In genomic region chr11:118285791-118286190, GRCm38 (mm10) we compare ENCODE assay signal across 29 mouse cellular contexts. TPM values are rescaled to one million over a fixed set of nuclear protein-coding genes. Genes with fewer than 3 reads are reported as not detected.
DNase-seq lines count a peak whose midpoint lies in the region; ATAC-seq and TF ChIP-seq lines count a peak whose summit lies in the region.
"Had no signal": no experiment of that assay in that cellular context is flagged by ENCODE, and none has a peak within 500 bp of the region (broad histone marks: within the 10 kb centered on the region; RNA-seq: fewer than 3 reads in every experiment).

No protein-coding gene starts in this region.

- TF ChIP-seq CTCF in lung, adult 2 months (IDR thresholded peaks at IDR 0.05; ENCODE audit: insufficient read depth, low read length), result no peak
- no peak for TF ChIP-seq CTCF in lung, postnatal 0 days (IDR thresholded peaks at IDR 0.05)

- WGBS in heart, embryonic 15.5 days, result 82% methylated on average over 13 of the region's 13 CpGs
- 84% methylated on average over 13 of the region's 13 CpGs for WGBS in heart, embryonic 10.5 days
- WGBS in lung, adult 2 months, result 82% methylated on average over 13 of the region's 13 CpGs
- 61% methylated on average over 13 of the region's 13 CpGs for WGBS in lung, postnatal 0 days

- no peaks in the 10 kb centered on the region for H3K27me3 ChIP-seq in heart, embryonic 15.5 days
- no peaks in the 10 kb centered on the region for H3K27me3 ChIP-seq in heart, embryonic 10.5 days (ENCODE audit: insufficient read depth, poor library complexity, severe bottlenecking)
- H3K27me3 ChIP-seq in lung, postnatal 0 days (replicated peaks; ENCODE audit: insufficient read depth, low read length), result no peaks in the 10 kb centered on the region
- H3K27me3 ChIP-seq: forebrain, embryonic 15.5 days; hindbrain, embryonic 12.5 days; liver, embryonic 15.5 days; midbrain, embryonic 15.5 days; neural tube, embryonic 15.5 days had no signal

- no peak overlapping the region for H3K4me2 ChIP-seq in heart, embryonic 15.5 days
- no peak overlapping the region for H3K4me2 ChIP-seq in lung, postnatal 0 days (replicated peaks; ENCODE audit: low read depth, low read length)
- H3K4me2 ChIP-seq: forebrain, embryonic 15.5 days; hindbrain, embryonic 12.5 days; liver, embryonic 15.5 days; midbrain, embryonic 15.5 days; neural tube, embryonic 15.5 days had no signal

- H3K4me1 ChIP-seq in heart, embryonic 15.5 days (replicated peaks), result peaks cover 21% of the 10 kb centered on the region
- H3K4me1 ChIP-seq in heart, embryonic 10.5 days, result peaks cover 16% of the 10 kb centered on the region
- H3K4me1 ChIP-seq in lung, adult 2 months (ENCODE audit: control insufficient read depth, insufficient read depth, low read length), result peaks cover 13% of the 10 kb centered on the region
- H3K4me1 ChIP-seq in lung, postnatal 0 days (ENCODE audit: insufficient read depth, low read depth, low read length), result peaks cover 13% of the 10 kb centered on the region; the same call in 1 of the 2 replicates

- no peak for DNase-seq in heart, embryonic 10.5 days (ENCODE audit: low spot score)
- peak; percentile 51 for DNase-seq in lung, adult 2 months
- DNase-seq in lung, postnatal 0 days (ENCODE audit: low spot score), result peak; percentile 84
- peak; percentile 74 to 91 for DNase-seq in lung, postnatal 4 days
- DNase-seq in gastrocnemius, adult 8-10 months (ENCODE audit: low spot score in 2 of 2), result no peak
- DNase-seq: adrenal gland, adult 2 months; adrenal gland, postnatal 36 days; cerebellum, adult 18-20 months; cerebellum, postnatal 14 days; gastrocnemius, adult 2 months; heart, postnatal 36 days; kidney, adult 8-10 months; kidney, postnatal 14 days; layer of hippocampus, adult 9-11 months; right cerebral cortex, adult 18-20 months; right cerebral cortex, postnatal 4 days; thymus, postnatal 14 days had no signal

- H3K27ac ChIP-seq in heart, embryonic 15.5 days, result 0 out of 2 replicates have a peak overlapping the region, but pooled peaks have one; percentile 20
- no peak overlapping the region for H3K27ac ChIP-seq in heart, embryonic 10.5 days
- peak overlapping the region; percentile 63 for H3K27ac ChIP-seq in lung, postnatal 0 days (ENCODE audit: low read length)
- H3K27ac ChIP-seq: forebrain, embryonic 15.5 days; gastrocnemius, adult 2 months; hindbrain, embryonic 12.5 days; liver, embryonic 15.5 days; midbrain, embryonic 10.5 days; midbrain, embryonic 15.5 days; neural tube, embryonic 15.5 days had no signal

- no peaks in the 10 kb centered on the region for H3K9me3 ChIP-seq in heart, embryonic 15.5 days (replicated peaks)
- no peaks in the 10 kb centered on the region for H3K9me3 ChIP-seq in heart, embryonic 10.5 days
- H3K9me3 ChIP-seq in lung, postnatal 0 days (ENCODE audit: low read length), result no peaks in the 10 kb centered on the region
- H3K9me3 ChIP-seq: forebrain, embryonic 15.5 days; hindbrain, embryonic 12.5 days; liver, embryonic 15.5 days; midbrain, embryonic 10.5 days; midbrain, embryonic 15.5 days; neural tube, embryonic 15.5 days had no signal

- no peak overlapping the region for H3K4me3 ChIP-seq in heart, embryonic 15.5 days
- H3K4me3 ChIP-seq in heart, embryonic 10.5 days, result no peak overlapping the region
- H3K4me3 ChIP-seq in lung, adult 2 months (replicated peaks; ENCODE audit: extremely low read depth, low read depth, low read length), result no peak overlapping the region
- no peak overlapping the region for H3K4me3 ChIP-seq in lung, postnatal 0 days (ENCODE audit: low read depth, low read length)
- H3K4me3 ChIP-seq: forebrain, embryonic 15.5 days; gastrocnemius, adult 2 months; hindbrain, embryonic 12.5 days; liver, embryonic 15.5 days; midbrain, embryonic 10.5 days; midbrain, embryonic 15.5 days; neural tube, embryonic 15.5 days had no signal

- no peak for ATAC-seq in heart, embryonic 15.5 days (replicated peaks; ENCODE audit: insufficient number of reproducible peaks, insufficient read depth, low FRiP score, low read depth)
- ATAC-seq in lung, postnatal 0 days, result peak; percentile 23
- no peak for ATAC-seq in frontal cortex, adult (ENCODE audit: low TSS enrichment)
- ATAC-seq: activated CD4-positive, CD25-positive, alpha-beta regulatory T cell, adult 4 months; forebrain, embryonic 15.5 days; intestine, embryonic 16.5 days; midbrain, embryonic 15.5 days had no signal

- TF ChIP-seq POLR2A in lung, adult 2 months (IDR thresholded peaks at IDR 0.05; ENCODE audit: borderline replicate concordance, extremely low read depth, low read depth, low read length), result no peak

- H3K36me3 ChIP-seq in heart, embryonic 15.5 days, result peaks cover 55% of the 10 kb centered on the region
- peaks cover 71% of the 10 kb centered on the region for H3K36me3 ChIP-seq in heart, embryonic 10.5 days
- H3K36me3 ChIP-seq in lung, postnatal 0 days (ENCODE audit: insufficient read depth, low read length), result peaks cover 24% of the 10 kb centered on the region; the same call in 1 of the 2 replicates

- no peak for TF ChIP-seq EP300 in lung, postnatal 0 days (IDR thresholded peaks at IDR 0.05)

- no peak overlapping the region for H3K9ac ChIP-seq in heart, embryonic 15.5 days
- no peak overlapping the region for H3K9ac ChIP-seq in lung, postnatal 0 days (replicated peaks; ENCODE audit: low read depth)
- H3K9ac ChIP-seq: forebrain, embryonic 15.5 days; hindbrain, embryonic 12.5 days; liver, embryonic 15.5 days; midbrain, embryonic 15.5 days; neural tube, embryonic 15.5 days had no signal

RNA-seq across cellular contexts. Expression of gene Usp36, which starts 4.3 kb away (rescaled TPM):
- polyA plus RNA-seq in heart, embryonic 15.5 days (2015; fragmentation: Nextera tagmentation; extraction: Ambion mirVana), result 11.6 and 16.7 TPM in 2 replicates
- 19.5 and 22.4 TPM in 2 replicates for polyA plus RNA-seq in heart, embryonic 10.5 days (2016; fragmentation: Nextera tagmentation; extraction: Ambion mirVana)
- polyA plus RNA-seq in lung, adult 2 months (2012; rRNA removed), result 18.2 and 19.0 TPM in 2 replicates
- polyA plus RNA-seq in lung, postnatal 0 days (2015; fragmentation: Nextera tagmentation; extraction: Ambion mirVana), result 10.5 and 11.8 TPM in 2 replicates
- 10 to 100 TPM; 13.1 to 16.7 (median 14.8) TPM for total RNA-seq in gastrocnemius, adult 8-10 months (2022)

RNA-seq across cellular contexts. Expression of gene Cyth1, which starts 37.4 kb away (rescaled TPM):
- 18.0 and 24.4 TPM in 2 replicates for polyA plus RNA-seq in heart, embryonic 15.5 days (2015; fragmentation: Nextera tagmentation; extraction: Ambion mirVana)
- polyA plus RNA-seq in heart, embryonic 10.5 days (2016; fragmentation: Nextera tagmentation; extraction: Ambion mirVana), result 15.5 and 15.6 TPM in 2 replicates
- polyA plus RNA-seq in lung, adult 2 months (2012; rRNA removed), result 23.1 and 24.0 TPM in 2 replicates
- polyA plus RNA-seq in lung, postnatal 0 days (2015; fragmentation: Nextera tagmentation; extraction: Ambion mirVana), result 19.4 and 19.5 TPM in 2 replicates
- 10 to 100 TPM; 26.6 to 38.4 (median 30.2) TPM for total RNA-seq in gastrocnemius, adult 8-10 months (2022)

RNA-seq across cellular contexts. Expression of gene Cep295nl, which starts 56.5 kb away (rescaled TPM):
- polyA plus RNA-seq in heart, embryonic 15.5 days (2015; fragmentation: Nextera tagmentation; extraction: Ambion mirVana), result 0.20 and 0.33 TPM in 2 replicates
- 0.20 and 0.38 TPM in 2 replicates for polyA plus RNA-seq in heart, embryonic 10.5 days (2016; fragmentation: Nextera tagmentation; extraction: Ambion mirVana)
- polyA plus RNA-seq in lung, adult 2 months (2012; rRNA removed), result 0.28 and 0.32 TPM in 2 replicates
- polyA plus RNA-seq in lung, postnatal 0 days (2015; fragmentation: Nextera tagmentation; extraction: Ambion mirVana), result 0.44 and 0.88 TPM in 2 replicates
- 1 to 10 TPM in 1 of 4 experiments, under 1 TPM in 3; 0.41 to 1.0 (median 0.94) TPM for total RNA-seq in gastrocnemius, adult 8-10 months (2022)
- total RNA-seq: liver, adult 2 months; megakaryocyte progenitor cell, adult 5-6 weeks had no signal
- polyA plus RNA-seq: adrenal gland, adult 2 months; forebrain, embryonic 15.5 days; liver, adult 2 months; liver, embryonic 15.5 days had no signal

Comparison
In these comparisons a context has a peak if more than half of its experiments do, and no peak if none do; other contexts are left out.
1. DNase-seq: peak in lung, adult 2 months (single experiment), lung, postnatal 0 days (single experiment) and lung, postnatal 4 days (2 of 2); none in heart, embryonic 10.5 days (single experiment) and gastrocnemius, adult 8-10 months (0 of 2).